Mouse (Mus musculus) heart, postnatal 10 days (tissue): ENCODE data around the gene Utp4. TPM values are rescaled to one million over a fixed set of nuclear protein-coding genes. Genes with fewer than 3 reads are reported as not detected.

Source experiments
- total RNA-seq, 2 experiments: library from RNA; stranded (reverse); gene quantifications; 2 replicates each; pipeline ENCODE4 v1.2.3; 2021

The Utp4 gene
- total RNA-seq, 2 experiments from 2014 or later, result 23.8 to 25.0 TPM

Other genes with a start within 250 kb of the Utp4 start
- gene Tango6, start 210.6 kb upstream of the Utp4 start, total RNA-seq, result 1 to 10 TPM; 9.3 to 9.4 TPM
- gene Has3, start 23.4 kb upstream of the Utp4 start, total RNA-seq, result 1 to 10 TPM; 1.9 to 2.4 TPM
- 10 to 100 TPM; 27.1 to 27.6 TPM for gene Sntb2, start 42.1 kb downstream of the Utp4 start, total RNA-seq
- 10 to 100 TPM; 59.8 to 61.4 TPM for gene Vps4a, start 137.6 kb downstream of the Utp4 start, total RNA-seq
- 10 to 100 TPM; 43.4 to 53.1 TPM for gene Pdf, start 155.0 kb downstream of the Utp4 start, total RNA-seq
- 10 to 100 TPM; 18.9 to 22.1 TPM for gene Cog8, start 163.1 kb downstream of the Utp4 start, total RNA-seq
- gene Nip7, start 163.2 kb downstream of the Utp4 start, total RNA-seq, result 10 to 100 TPM; 24.9 to 28.8 TPM
- not detected for gene Tmed6, start 172.0 kb downstream of the Utp4 start, total RNA-seq
- 10 to 100 TPM; 18.0 to 18.1 TPM for gene Terf2, start 202.9 kb downstream of the Utp4 start, total RNA-seq